Mouse (Mus musculus) frontal cortex, adult (tissue): ENCODE results near the gene Kcne3.

Source experiments
- ATAC-seq: cut with Nextera tagmentation; 2 replicates; pipeline ENCODE4 v1.9.2; 2017; ENCODE audit warnings: mild to moderate bottlenecking, moderate library complexity, mixed read lengths; ENCODE audit not compliant: low TSS enrichment

Gene Kcne3

GRCm38 (mm10) chr7:100181614-100182013 lies 5.3 kb downstream of the Kcne3 start:
- no peak for ATAC-seq

GRCm38 (mm10) chr7:100182388-100182787 lies 6.1 kb downstream of the Kcne3 start:
- ATAC-seq = no peak

- ATAC-seq = no peak
These were observed 11.3 kb downstream of the Kcne3 start for GRCm38 (mm10) chr7:100187601-100188000.

GRCm38 (mm10) chr7:100190167-100190566 lies 13.9 kb downstream of the Kcne3 start:
- no peak for ATAC-seq

GRCm38 (mm10) chr7:100190778-100191177 lies 14.5 kb downstream of the Kcne3 start:
- ATAC-seq = peak; percentile 69

GRCm38 (mm10) chr7:100201191-100201590 lies 24.9 kb downstream of the Kcne3 start:
- ATAC-seq = no peak

GRCm38 (mm10) chr7:100203616-100204015 lies 27.3 kb downstream of the Kcne3 start:
- no peak for ATAC-seq

- no peak for ATAC-seq
These were observed 28.6 kb downstream of the Kcne3 start for GRCm38 (mm10) chr7:100204871-100205270.

- no peak for ATAC-seq
These were observed 29.8 kb downstream of the Kcne3 start for GRCm38 (mm10) chr7:100206144-100206543.

GRCm38 (mm10) chr7:100207886-100208285 lies 31.6 kb downstream of the Kcne3 start:
- no peak for ATAC-seq

GRCm38 (mm10) chr7:100214310-100214709 lies 38.0 kb downstream of the Kcne3 start:
- ATAC-seq = peak; percentile 70

- ATAC-seq = no peak
These were observed 38.9 kb downstream of the Kcne3 start for GRCm38 (mm10) chr7:100215116-100215732.

- ATAC-seq = no peak
These were observed 39.7 kb downstream of the Kcne3 start for GRCm38 (mm10) chr7:100215976-100216375.

GRCm38 (mm10) chr7:100216601-100217565 lies 40.6 kb downstream of the Kcne3 start:
- peak; percentile 76 for ATAC-seq

- ATAC-seq = peak; percentile 93
These were observed 51.0 kb downstream of the Kcne3 start, which contains the start of gene Pgm2l1 for GRCm38 (mm10) chr7:100227158-100227875. Gene Pgm2l1, plus strand, starts transcription at chr7:100227394.

GRCm38 (mm10) chr7:100227896-100228525 lies 51.7 kb downstream of the Kcne3 start:
- ATAC-seq = peak; percentile 60; the same call in 1 of the 2 replicates

- no peak for ATAC-seq
These were observed 52.7 kb downstream of the Kcne3 start for GRCm38 (mm10) chr7:100228957-100229356.

- ATAC-seq = no peak
These were observed 54.3 kb downstream of the Kcne3 start for GRCm38 (mm10) chr7:100230646-100231045.

GRCm38 (mm10) chr7:100231661-100232060 lies 55.4 kb downstream of the Kcne3 start:
- ATAC-seq = no peak

GRCm38 (mm10) chr7:100233681-100234080 lies 57.4 kb downstream of the Kcne3 start:
- no peak for ATAC-seq
